Mouse (Mus musculus): ENCODE data around the gene Sipa1l2. TPM values are rescaled to one million over a fixed set of nuclear protein-coding genes. Genes with fewer than 3 reads are reported as not detected.

Gene Sipa1l2
- polyA plus RNA-seq, 1 experiment = 8.1 TPM

DNA sequence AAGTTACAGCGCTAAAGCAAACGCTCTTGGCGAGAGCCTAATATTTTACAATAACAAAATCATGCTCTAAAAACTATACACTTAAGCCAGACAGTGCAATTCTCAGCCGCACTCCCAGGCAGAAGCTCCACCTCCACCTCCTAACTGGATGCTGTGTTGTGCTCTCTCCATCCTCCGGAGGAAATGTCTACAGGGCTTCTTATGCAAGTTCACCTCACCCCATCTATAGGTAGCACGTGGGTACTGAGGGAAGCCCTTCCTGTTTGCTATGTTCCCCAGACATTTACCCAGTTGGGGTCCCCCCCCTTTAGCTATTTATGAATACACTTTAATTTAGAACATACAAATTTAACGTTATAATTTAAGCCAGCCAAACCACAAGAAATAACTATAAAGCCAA lies 2.0 kb downstream of the Sipa1l2 start:
- no peak for DNase-seq
- TF ChIP-seq POLR2A (IDR thresholded peaks at IDR 0.05; ENCODE audit: low read depth, low read length) (no peak), CTCF (conservative IDR thresholded peaks at IDR 0.05; ENCODE audit: insufficient read depth, insufficient read length, low read depth, low read length) (no peak)

DNA sequence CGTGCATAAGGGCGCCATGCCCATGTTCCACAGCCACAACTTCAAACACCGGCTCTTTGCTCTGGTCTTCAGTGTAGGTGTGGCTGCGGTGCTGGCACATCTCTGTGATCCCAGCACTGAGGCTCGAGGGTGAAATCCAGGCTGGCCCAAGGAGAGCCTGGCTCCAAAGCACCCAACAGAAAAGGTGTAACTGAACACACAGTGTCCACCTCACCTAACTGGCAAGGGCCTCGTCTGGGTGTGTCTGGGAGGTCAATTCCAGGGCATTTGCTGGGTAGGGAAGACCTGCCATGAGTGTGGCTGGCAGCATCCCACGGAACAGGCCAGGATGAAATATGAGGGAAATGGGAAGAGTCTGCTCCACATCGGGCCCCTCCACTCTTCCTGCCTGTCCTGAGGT lies 6.7 kb downstream of the Sipa1l2 start:
- H3K36me3 ChIP-seq (ENCODE audit: control insufficient read depth, insufficient read depth, low read length) = no peaks in the 10 kb centered on the region
- peaks cover 8% of the 10 kb centered on the region for H3K4me1 ChIP-seq (ENCODE audit: control insufficient read depth, insufficient read depth, low read length)
- H3K4me3 ChIP-seq (ENCODE audit: insufficient read depth, low read depth, low read length) = no peak overlapping the region
- TF ChIP-seq CTCF (conservative IDR thresholded peaks at IDR 0.05; ENCODE audit: insufficient read depth, insufficient read length, low read depth, low read length) (no peak), POLR2A (IDR thresholded peaks at IDR 0.05; ENCODE audit: low read depth, low read length) (no peak)
- no peak for DNase-seq
- H3K27ac ChIP-seq (ENCODE audit: insufficient read depth, low read depth, low read length) = no peak overlapping the region
- 77% methylated on average over 8 of the region's 8 CpGs for WGBS
- H3K27me3 ChIP-seq (replicated peaks; ENCODE audit: control insufficient read depth, insufficient read depth, low read length) = no peaks in the 10 kb centered on the region

More for the DNA sequence above, 2.0 kb downstream of the Sipa1l2 start:
- Histone ChIP-seq H3K27ac (ENCODE audit: insufficient read depth, low read depth, low read length) (no peak overlapping the region), H3K36me3 (ENCODE audit: control insufficient read depth, insufficient read depth, low read length) (no peaks in the 10 kb centered on the region), H3K4me1 (ENCODE audit: control insufficient read depth, insufficient read depth, low read length) (no peaks in the 10 kb centered on the region), H3K4me3 (ENCODE audit: insufficient read depth, low read depth, low read length) (no peak overlapping the region), H3K27me3 (replicated peaks; ENCODE audit: control insufficient read depth, insufficient read depth, low read length) (no peaks in the 10 kb centered on the region)
- WGBS = 70% methylated on average over 7 of the region's 7 CpGs

DNA sequence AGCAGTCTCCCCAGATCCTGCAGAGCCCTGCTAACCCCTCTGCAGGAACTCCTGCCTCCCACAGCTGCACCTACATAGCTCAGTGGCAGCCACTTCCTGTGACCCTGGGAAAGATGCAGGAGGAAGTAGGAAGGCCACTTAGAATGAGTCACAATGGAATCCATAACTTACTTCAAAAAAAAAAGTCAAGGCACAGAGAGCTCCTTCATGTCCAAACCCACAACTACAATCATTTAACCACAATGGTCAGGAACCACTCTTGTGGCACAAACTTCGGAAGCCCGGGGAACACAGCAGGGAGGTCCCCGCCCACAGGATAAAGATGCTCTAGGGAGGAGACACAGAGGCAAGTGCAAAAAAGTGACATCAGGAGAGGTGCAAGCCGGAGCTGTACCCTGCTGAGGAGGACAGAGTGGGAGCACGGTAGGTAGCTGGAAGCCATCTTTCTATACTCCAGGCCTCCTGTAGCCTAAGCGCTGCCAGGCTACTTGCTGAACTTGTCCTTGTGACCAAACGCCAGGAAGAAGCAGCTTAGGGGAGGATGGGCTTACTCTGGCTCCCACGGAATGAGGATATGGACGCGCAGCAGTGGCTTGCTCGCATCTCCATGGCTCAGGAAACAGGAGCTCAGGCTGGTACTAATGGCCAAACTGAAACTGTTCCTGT lies 8.7 kb downstream of the Sipa1l2 start:
- TF ChIP-seq POLR2A (IDR thresholded peaks at IDR 0.05; ENCODE audit: low read depth, low read length) = no peak
- no peak for TF ChIP-seq CTCF (conservative IDR thresholded peaks at IDR 0.05; ENCODE audit: insufficient read depth, insufficient read length, low read depth, low read length)
- H3K27ac ChIP-seq (ENCODE audit: insufficient read depth, low read depth, low read length) = no peak overlapping the region

DNA sequence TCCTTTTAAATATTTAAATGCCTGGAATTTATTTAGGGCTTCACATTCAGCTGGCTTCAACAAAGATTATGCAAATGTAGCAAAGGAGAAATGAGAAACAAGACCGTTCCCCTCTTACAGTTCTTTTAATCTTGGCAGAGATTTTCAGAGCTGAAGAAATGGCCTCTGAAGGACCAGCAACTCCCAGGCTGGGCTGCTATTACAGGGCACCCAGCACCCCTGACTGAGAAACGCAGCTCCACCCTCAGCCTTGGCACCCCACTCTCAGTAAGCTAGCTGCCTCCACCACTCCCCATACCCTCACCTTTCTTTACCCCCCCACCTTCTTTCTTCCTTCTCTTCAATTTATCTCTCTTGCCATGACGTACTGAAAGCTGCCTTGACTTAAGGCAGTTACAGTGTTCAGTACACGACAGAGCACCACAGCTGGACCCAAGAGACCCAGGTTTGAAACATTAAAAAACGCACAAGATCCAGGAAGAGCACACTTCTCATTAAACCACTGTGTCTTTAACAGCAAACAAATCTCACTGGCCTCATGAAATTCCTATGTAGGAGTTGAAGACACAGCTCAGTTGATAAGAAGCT lies 10.4 kb downstream of the Sipa1l2 start:
- Histone ChIP-seq H3K27ac (ENCODE audit: insufficient read depth, low read depth, low read length) (no peak overlapping the region), H3K4me1 (ENCODE audit: control insufficient read depth, insufficient read depth, low read length) (peaks cover 11% of the 10 kb centered on the region), H3K4me3 (ENCODE audit: insufficient read depth, low read depth, low read length) (no peak overlapping the region), H3K27me3 (replicated peaks; ENCODE audit: control insufficient read depth, insufficient read depth, low read length) (no peaks in the 10 kb centered on the region), H3K36me3 (ENCODE audit: control insufficient read depth, insufficient read depth, low read length) (no peaks in the 10 kb centered on the region)
- WGBS = 66% methylated on average over 5 of the region's 5 CpGs
- no peak for TF ChIP-seq CTCF (conservative IDR thresholded peaks at IDR 0.05; ENCODE audit: insufficient read depth, insufficient read length, low read depth, low read length)
- TF ChIP-seq POLR2A (IDR thresholded peaks at IDR 0.05; ENCODE audit: low read depth, low read length) = no peak
- no peak for DNase-seq

More for the DNA sequence above, 8.7 kb downstream of the Sipa1l2 start:
- Histone ChIP-seq H3K4me3 (ENCODE audit: insufficient read depth, low read depth, low read length) (no peak overlapping the region), H3K36me3 (ENCODE audit: control insufficient read depth, insufficient read depth, low read length) (no peaks in the 10 kb centered on the region), H3K4me1 (ENCODE audit: control insufficient read depth, insufficient read depth, low read length) (peaks cover 11% of the 10 kb centered on the region), H3K27me3 (replicated peaks; ENCODE audit: control insufficient read depth, insufficient read depth, low read length) (no peaks in the 10 kb centered on the region)
- DNase-seq = peak; percentile 32
- 67% methylated on average over 11 of the region's 11 CpGs for WGBS

DNA sequence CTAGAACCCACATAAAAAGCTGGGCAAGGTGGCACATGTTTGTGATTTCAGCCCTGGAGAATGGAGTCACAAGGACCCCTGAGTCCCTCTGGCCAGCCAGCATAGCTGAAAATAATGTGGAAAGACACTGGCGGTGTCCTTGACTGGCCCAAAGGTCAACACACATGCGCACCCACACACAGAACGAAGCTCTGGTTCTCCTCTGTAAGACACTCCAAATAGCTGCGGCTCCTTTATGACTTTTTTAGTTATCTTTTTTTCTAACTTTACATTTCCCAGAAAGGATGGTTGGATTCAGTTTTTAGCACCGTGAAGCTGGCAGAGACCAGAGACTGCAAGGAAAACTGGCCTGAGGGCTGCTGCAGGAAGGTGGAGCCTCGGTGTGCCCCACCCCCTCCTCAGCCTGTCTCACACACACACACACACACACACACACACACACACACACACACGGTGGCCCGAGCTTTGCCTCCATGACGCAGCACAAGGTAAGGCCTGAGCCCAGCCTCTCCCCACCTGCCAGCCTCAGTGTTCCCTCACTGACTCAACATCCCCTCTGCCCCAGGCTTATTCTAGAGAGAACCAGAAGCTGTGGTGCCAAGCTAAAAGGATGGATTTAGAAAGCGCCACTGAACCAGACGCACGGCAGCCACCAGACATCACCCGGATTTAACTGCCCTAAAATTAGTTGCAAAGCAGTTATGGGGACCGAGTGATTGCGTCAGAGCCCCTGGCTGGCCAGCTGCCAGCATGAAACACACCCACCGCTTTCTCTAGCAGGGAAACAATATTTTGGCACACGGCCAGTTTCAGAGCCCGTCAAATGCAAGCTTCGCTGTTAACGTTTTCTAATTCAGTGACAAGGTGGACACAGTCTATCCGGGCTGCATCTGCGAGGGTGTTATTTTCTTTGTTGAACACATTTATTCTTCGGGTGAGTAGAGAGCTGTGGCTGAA lies 11.2 kb downstream of the Sipa1l2 start:
- no peaks in the 10 kb centered on the region for H3K36me3 ChIP-seq (ENCODE audit: control insufficient read depth, insufficient read depth, low read length)
- peak; percentile 90 for DNase-seq
- H3K27me3 ChIP-seq (replicated peaks; ENCODE audit: control insufficient read depth, insufficient read depth, low read length) = no peaks in the 10 kb centered on the region
- no peak for TF ChIP-seq CTCF (conservative IDR thresholded peaks at IDR 0.05; ENCODE audit: insufficient read depth, insufficient read length, low read depth, low read length)
- TF ChIP-seq POLR2A (IDR thresholded peaks at IDR 0.05; ENCODE audit: low read depth, low read length) = no peak
- 0 out of 2 replicates have a peak overlapping the region, but pooled peaks have one; percentile 12 for H3K27ac ChIP-seq (ENCODE audit: insufficient read depth, low read depth, low read length)
- WGBS = 20% methylated on average over 23 of the region's 23 CpGs
- 0 out of 2 replicates have a peak overlapping the region, but pooled peaks have one; percentile 13 for H3K4me3 ChIP-seq (ENCODE audit: insufficient read depth, low read depth, low read length)
- H3K4me1 ChIP-seq (ENCODE audit: control insufficient read depth, insufficient read depth, low read length) = peaks cover 11% of the 10 kb centered on the region

DNA sequence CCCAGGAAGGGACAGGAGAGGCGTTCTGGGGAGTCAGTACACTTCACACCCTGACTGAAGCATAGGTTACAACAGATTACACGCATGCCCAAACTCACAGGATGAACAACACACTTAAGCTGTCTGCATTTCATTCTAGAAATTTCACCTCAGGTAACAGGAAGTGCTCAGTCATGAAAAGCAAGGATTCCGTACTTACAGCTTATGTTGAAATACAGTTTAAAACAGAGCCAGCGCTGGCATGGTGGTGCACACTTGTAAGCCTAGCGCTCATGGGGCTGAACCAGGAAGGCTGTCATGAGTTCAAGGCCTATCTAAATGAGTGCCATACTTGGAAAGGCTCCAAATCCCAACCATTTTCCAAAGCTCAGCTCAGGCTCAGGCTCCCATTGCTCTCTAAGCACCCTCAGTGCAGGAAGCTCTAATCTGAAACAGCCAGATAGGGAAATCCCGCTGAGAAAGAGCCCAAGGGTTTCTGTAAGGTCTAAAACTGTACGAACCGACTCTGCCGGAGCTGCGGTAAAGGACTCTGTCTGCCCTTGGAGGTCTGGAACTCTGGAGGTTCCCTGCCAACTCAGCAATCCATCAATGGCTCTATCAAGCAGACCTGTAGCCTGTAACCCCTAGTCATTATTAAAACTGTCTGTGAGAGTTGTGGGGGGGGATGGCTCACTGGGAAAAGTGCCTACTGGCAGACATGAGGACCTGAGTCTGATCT lies 12.1 kb downstream of the Sipa1l2 start:
- Histone ChIP-seq H3K4me1 (ENCODE audit: control insufficient read depth, insufficient read depth, low read length) (peaks cover 11% of the 10 kb centered on the region), H3K36me3 (ENCODE audit: control insufficient read depth, insufficient read depth, low read length) (no peaks in the 10 kb centered on the region), H3K27me3 (replicated peaks; ENCODE audit: control insufficient read depth, insufficient read depth, low read length) (no peaks in the 10 kb centered on the region), H3K27ac (ENCODE audit: insufficient read depth, low read depth, low read length) (no peak overlapping the region), H3K4me3 (ENCODE audit: insufficient read depth, low read depth, low read length) (no peak overlapping the region)
- DNase-seq = no peak
- WGBS = 44% methylated on average over 10 of the region's 10 CpGs
- TF ChIP-seq CTCF (conservative IDR thresholded peaks at IDR 0.05; ENCODE audit: insufficient read depth, insufficient read length, low read depth, low read length) (no peak), POLR2A (IDR thresholded peaks at IDR 0.05; ENCODE audit: low read depth, low read length) (no peak)
